Mouse (Mus musculus): ENCODE data around the gene Fam193a. TPM values are rescaled to one million over a fixed set of nuclear protein-coding genes. Genes with fewer than 3 reads are reported as not detected.

Fam193a gene
- polyA plus RNA-seq, 1 experiment from 2014 or later = 15.8 TPM

DNA sequence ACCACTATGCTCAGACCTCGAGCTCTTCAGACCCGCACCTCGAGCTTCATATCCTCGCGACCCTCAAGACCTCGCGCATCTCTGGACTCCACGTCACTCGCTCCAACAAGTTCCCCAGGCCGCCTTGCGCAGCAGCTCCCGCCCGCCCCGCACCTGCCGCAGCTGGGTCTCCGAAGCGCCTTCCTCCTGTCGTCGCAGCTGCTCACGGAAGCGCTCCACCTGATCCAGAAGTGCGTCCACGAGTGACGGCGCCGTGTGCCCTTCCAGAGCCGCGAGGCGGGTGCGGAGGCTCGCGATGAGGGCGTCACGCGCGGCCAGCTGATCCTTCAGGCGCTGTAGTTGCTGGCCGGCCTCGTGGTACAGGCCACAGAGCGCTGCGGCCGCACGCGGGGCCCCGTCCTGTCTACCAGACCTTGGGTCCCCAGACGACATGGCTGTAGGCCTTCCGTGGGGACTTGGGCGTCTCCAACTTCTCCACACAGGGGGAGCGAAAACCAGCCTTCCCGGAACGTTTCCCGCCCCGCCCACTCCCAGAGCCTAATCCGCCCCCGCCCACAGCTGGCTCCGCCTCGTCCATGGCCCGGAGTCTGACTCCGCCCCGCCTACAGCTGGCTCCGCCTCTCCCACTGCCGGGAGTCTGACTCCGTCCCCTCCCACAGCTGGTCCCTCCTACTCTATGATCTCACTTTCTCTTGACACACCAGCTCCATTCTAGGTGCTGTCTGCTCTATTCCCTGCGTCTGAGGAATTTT is 143.9 kb downstream of the Fam193a start, which contains the start of gene Tnip2:
Gene Tnip2 (minus strand): TSS at position 526 of the 752 bp plus-strand sequence.
- peak within 1 kb of the TSS; percentile 66 for H3K4me3 ChIP-seq
- peak; percentile 90 for ATAC-seq (ENCODE audit: insufficient number of reproducible peaks, insufficient read depth, low FRiP score, low TSS enrichment)
- peak within 1 kb of the TSS; percentile 65 for H3K9ac ChIP-seq
- WGBS = under 1% methylated on average over 64 of the region's 64 CpGs
- no peaks in the 10 kb centered on the region for H3K9me3 ChIP-seq
- no peak within 1 kb of the TSS for H3K27ac ChIP-seq
- no peaks in the 10 kb centered on the region for H3K36me3 ChIP-seq
- 0 out of 2 replicates have a peak, but pooled peaks cover 3% of the 10 kb centered on the region for H3K4me1 ChIP-seq
- H3K4me2 ChIP-seq (replicated peaks) = peak within 1 kb of the TSS; percentile 96
- peaks cover 14% of the 10 kb centered on the region for H3K27me3 ChIP-seq

- Histone ChIP-seq H3K36me3 (no peaks in the 10 kb centered on the region), H3K4me1 (0 out of 2 replicates have a peak, but pooled peaks cover 3% of the 10 kb centered on the region), H3K4me3 (peak overlapping the region; percentile 66), H3K4me2 (replicated peaks) (peak overlapping the region; percentile 96), H3K9ac (peak overlapping the region; percentile 65), H3K9me3 (no peaks in the 10 kb centered on the region), H3K27me3 (peaks cover 14% of the 10 kb centered on the region), H3K27ac (no peak overlapping the region)
- ATAC-seq (ENCODE audit: insufficient number of reproducible peaks, insufficient read depth, low FRiP score, low TSS enrichment) = no peak
- 26% methylated on average over 7 of the region's 7 CpGs for WGBS
These were observed 144.5 kb downstream of the Fam193a start for GRCm38 (mm10) chr5:34514218-34514566.

DNA sequence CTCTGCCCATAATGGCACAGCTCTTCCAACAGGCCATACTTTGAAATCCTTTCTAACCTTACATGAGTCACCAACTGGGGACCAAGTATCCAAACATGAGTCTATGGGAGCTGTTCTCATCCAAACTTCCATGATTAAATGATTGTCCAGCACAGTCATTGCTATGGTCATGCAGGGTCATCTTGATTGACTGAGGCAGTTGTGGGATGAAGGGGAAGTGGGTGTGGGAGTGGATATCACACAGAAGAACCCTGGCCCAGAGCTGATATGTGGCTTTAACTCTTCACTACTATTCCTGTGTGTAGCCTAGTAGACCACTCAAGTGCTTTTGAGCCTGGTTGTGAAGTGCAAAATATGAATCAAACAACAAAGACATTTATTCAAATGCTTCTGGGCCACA is 145.4 kb downstream of the Fam193a start:
- H3K27me3 ChIP-seq = peaks cover 14% of the 10 kb centered on the region
- H3K4me1 ChIP-seq = 0 out of 2 replicates have a peak, but pooled peaks cover 3% of the 10 kb centered on the region
- H3K9ac ChIP-seq = no peak overlapping the region
- no peak overlapping the region for H3K4me2 ChIP-seq (replicated peaks)
- no peak overlapping the region for H3K27ac ChIP-seq
- H3K36me3 ChIP-seq = no peaks in the 10 kb centered on the region
- H3K4me3 ChIP-seq = no peak overlapping the region
- no peak for ATAC-seq (ENCODE audit: insufficient number of reproducible peaks, insufficient read depth, low FRiP score, low TSS enrichment)
- H3K9me3 ChIP-seq = no peaks in the 10 kb centered on the region

- no peak overlapping the region for H3K4me3 ChIP-seq
- no peak for ATAC-seq (ENCODE audit: insufficient number of reproducible peaks, insufficient read depth, low FRiP score, low TSS enrichment)
- no peaks in the 10 kb centered on the region for H3K9me3 ChIP-seq
- H3K27me3 ChIP-seq = peaks cover 4% of the 10 kb centered on the region
- H3K4me1 ChIP-seq = 0 out of 2 replicates have a peak, but pooled peaks cover 3% of the 10 kb centered on the region
- H3K9ac ChIP-seq = no peak overlapping the region
- no peak overlapping the region for H3K4me2 ChIP-seq (replicated peaks)
- no peak overlapping the region for H3K27ac ChIP-seq
- no peaks in the 10 kb centered on the region for H3K36me3 ChIP-seq
- WGBS = 34% methylated on average over 3 of the region's 3 CpGs
These were observed 148.2 kb downstream of the Fam193a start for GRCm38 (mm10) chr5:34517913-34518312.

GRCm38 (mm10) chr5:34519389-34519910 is 149.7 kb downstream of the Fam193a start:
- no peak for ATAC-seq (ENCODE audit: insufficient number of reproducible peaks, insufficient read depth, low FRiP score, low TSS enrichment)
- 80% methylated on average over 9 of the region's 9 CpGs for WGBS
- H3K27me3 ChIP-seq = 0 out of 2 replicates have a peak, but pooled peaks cover 6% of the 10 kb centered on the region
- H3K9me3 ChIP-seq = no peaks in the 10 kb centered on the region
- no peaks in the 10 kb centered on the region for H3K4me1 ChIP-seq
- H3K9ac ChIP-seq = no peak overlapping the region
- H3K4me2 ChIP-seq (replicated peaks) = no peak overlapping the region
- no peaks in the 10 kb centered on the region for H3K36me3 ChIP-seq
- H3K4me3 ChIP-seq = no peak overlapping the region
- H3K27ac ChIP-seq = no peak overlapping the region

- Histone ChIP-seq H3K4me3 (no peak overlapping the region), H3K27ac (no peak overlapping the region), H3K4me1 (no peaks in the 10 kb centered on the region), H3K27me3 (0 out of 2 replicates have a peak, but pooled peaks cover 8% of the 10 kb centered on the region), H3K9me3 (no peaks in the 10 kb centered on the region), H3K4me2 (replicated peaks) (no peak overlapping the region), H3K9ac (no peak overlapping the region), H3K36me3 (no peaks in the 10 kb centered on the region)
- no peak for ATAC-seq (ENCODE audit: insufficient number of reproducible peaks, insufficient read depth, low FRiP score, low TSS enrichment)
- 67% methylated on average over 11 of the region's 11 CpGs for WGBS
These were observed 150.9 kb downstream of the Fam193a start for GRCm38 (mm10) chr5:34520458-34521209.

- H3K9ac ChIP-seq = no peak overlapping the region
- 80% methylated on average over 3 of the region's 3 CpGs for WGBS
- no peaks in the 10 kb centered on the region for H3K9me3 ChIP-seq
- H3K4me3 ChIP-seq = no peak overlapping the region
- no peak overlapping the region for H3K27ac ChIP-seq
- H3K36me3 ChIP-seq = no peaks in the 10 kb centered on the region
- H3K4me2 ChIP-seq (replicated peaks) = no peak overlapping the region
- H3K4me1 ChIP-seq = no peaks in the 10 kb centered on the region
- H3K27me3 ChIP-seq = 0 out of 2 replicates have a peak, but pooled peaks cover 8% of the 10 kb centered on the region
- ATAC-seq (ENCODE audit: insufficient number of reproducible peaks, insufficient read depth, low FRiP score, low TSS enrichment) = no peak
These were observed 151.6 kb downstream of the Fam193a start for GRCm38 (mm10) chr5:34521337-34521736.

- H3K9ac ChIP-seq = no peak overlapping the region
- H3K9me3 ChIP-seq = no peaks in the 10 kb centered on the region
- H3K36me3 ChIP-seq = no peaks in the 10 kb centered on the region
- no peaks in the 10 kb centered on the region for H3K4me1 ChIP-seq
- no peak for ATAC-seq (ENCODE audit: insufficient number of reproducible peaks, insufficient read depth, low FRiP score, low TSS enrichment)
- WGBS = 57% methylated on average over 4 of the region's 4 CpGs
- H3K27me3 ChIP-seq = 0 out of 2 replicates have a peak, but pooled peaks cover 8% of the 10 kb centered on the region
- no peak overlapping the region for H3K4me3 ChIP-seq
- H3K4me2 ChIP-seq (replicated peaks) = no peak overlapping the region
- no peak overlapping the region for H3K27ac ChIP-seq
These were observed 154.3 kb downstream of the Fam193a start for GRCm38 (mm10) chr5:34523958-34524485.

GRCm38 (mm10) chr5:34524511-34524910 is 154.8 kb downstream of the Fam193a start:
- Histone ChIP-seq H3K36me3 (no peaks in the 10 kb centered on the region), H3K27ac (no peak overlapping the region), H3K4me3 (no peak overlapping the region), H3K27me3 (0 out of 2 replicates have a peak, but pooled peaks cover 8% of the 10 kb centered on the region), H3K9me3 (no peaks in the 10 kb centered on the region), H3K4me1 (no peaks in the 10 kb centered on the region), H3K9ac (no peak overlapping the region), H3K4me2 (replicated peaks) (no peak overlapping the region)
- ATAC-seq (ENCODE audit: insufficient number of reproducible peaks, insufficient read depth, low FRiP score, low TSS enrichment) = no peak

DNA sequence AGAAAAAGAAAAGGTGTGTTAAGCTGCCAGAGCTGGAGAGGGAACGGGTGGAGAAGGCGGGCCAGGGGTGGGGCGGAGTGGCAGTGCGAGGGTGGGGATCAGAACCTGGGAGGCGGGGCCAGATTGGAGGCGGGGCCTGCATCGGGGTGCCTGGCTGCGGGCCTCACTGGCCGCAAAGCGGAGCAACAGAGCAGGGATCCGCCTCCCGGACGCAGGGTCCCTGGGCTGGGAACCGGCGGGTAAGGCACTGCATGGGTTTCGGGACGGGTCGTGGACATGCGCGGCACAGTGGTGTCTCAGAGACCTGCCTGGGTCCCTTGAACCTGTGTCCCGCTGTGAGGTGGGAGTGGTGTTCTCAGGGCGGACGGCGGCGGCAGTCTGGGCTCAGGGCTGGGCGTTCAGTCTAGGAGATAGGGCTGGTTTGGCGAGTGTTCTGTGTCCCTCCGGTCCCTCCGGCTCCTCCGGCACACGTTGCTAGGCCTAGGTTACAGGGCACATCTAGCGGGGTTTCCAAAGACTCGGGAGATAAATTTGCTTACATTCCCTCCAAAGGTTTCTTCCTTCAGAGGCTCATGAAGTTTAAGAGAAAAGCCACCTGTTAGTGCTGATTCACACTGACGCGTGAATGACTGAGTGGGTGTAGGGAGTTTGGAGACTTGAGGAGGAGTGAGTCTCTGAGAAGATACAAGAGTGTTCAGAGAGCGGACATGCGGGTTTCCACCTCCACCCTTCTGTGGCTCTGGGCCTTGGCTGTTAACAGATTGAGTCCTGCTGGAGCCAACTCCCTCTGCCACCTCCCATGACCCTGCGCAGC is 156.1 kb downstream of the Fam193a start, which contains the start of gene Sh3bp2:
Gene Sh3bp2 (plus strand): TSS at position 176 of the 814 bp plus-strand sequence.
- Histone ChIP-seq H3K4me2 (replicated peaks) (peak within 1 kb of the TSS; percentile 56), H3K36me3 (no peaks in the 10 kb centered on the region), H3K9ac (peak within 1 kb of the TSS; percentile 25), H3K27me3 (0 out of 2 replicates have a peak, but pooled peaks cover 8% of the 10 kb centered on the region), H3K4me3 (peak within 1 kb of the TSS; percentile 41), H3K27ac (no peak within 1 kb of the TSS), H3K4me1 (no peaks in the 10 kb centered on the region), H3K9me3 (no peaks in the 10 kb centered on the region)
- peak; percentile 89 for ATAC-seq (ENCODE audit: insufficient number of reproducible peaks, insufficient read depth, low FRiP score, low TSS enrichment)
- WGBS = 4% methylated on average over 38 of the region's 38 CpGs

GRCm38 (mm10) chr5:34526477-34526775 is 156.7 kb downstream of the Fam193a start:
- H3K4me2 ChIP-seq (replicated peaks) = no peak overlapping the region; the same call in 1 of the 2 replicates
- H3K36me3 ChIP-seq = no peaks in the 10 kb centered on the region
- no peak overlapping the region for H3K27ac ChIP-seq
- H3K4me1 ChIP-seq = no peaks in the 10 kb centered on the region
- 0 out of 2 replicates have a peak, but pooled peaks cover 8% of the 10 kb centered on the region for H3K27me3 ChIP-seq
- 35% methylated on average over 5 of the region's 5 CpGs for WGBS
- no peak overlapping the region for H3K9ac ChIP-seq
- ATAC-seq (ENCODE audit: insufficient number of reproducible peaks, insufficient read depth, low FRiP score, low TSS enrichment) = no peak
- H3K9me3 ChIP-seq = no peaks in the 10 kb centered on the region
- H3K4me3 ChIP-seq = no peak overlapping the region
